Mouse (Mus musculus) thymus, adult 18-20 months (tissue): ENCODE results near the gene Slc25a27.

Experiments used
- DNase-seq, 2 experiments: peaks; one replicate each; pipeline ENCODE4 v3.0.0; 2022; ENCODE audit warnings: mixed read lengths in 2 of 2

Slc25a27 gene

GRCm38 (mm10) chr17:43666576-43667289 lies at the start of gene Slc25a27:
TSS of gene Slc25a27 (minus strand) at chr17:43667214.
- DNase-seq: peak; percentile 75 to 83

DNA sequence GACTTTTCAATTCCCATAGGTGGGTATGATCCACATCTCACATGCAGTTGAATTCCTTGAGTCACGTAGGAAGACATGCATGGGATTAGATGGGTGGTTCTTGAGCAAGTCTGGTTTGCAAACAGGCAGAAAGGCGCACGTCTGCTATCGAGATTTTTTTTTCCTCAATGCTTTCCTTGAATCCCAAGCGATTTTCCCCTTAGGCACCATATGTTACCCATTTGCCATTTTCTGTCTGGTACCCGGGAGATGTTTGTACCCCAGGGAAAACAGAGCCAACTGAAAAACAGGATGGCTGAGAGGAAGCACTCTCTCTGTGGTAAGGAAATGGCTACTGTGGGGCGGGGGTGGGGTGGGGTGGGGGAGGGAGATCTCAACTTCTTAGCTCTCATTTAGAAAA lies 49.6 kb upstream of the Slc25a27 start:
- DNase-seq: no peak

- no peak for DNase-seq
Measured at GRCm38 (mm10) chr17:43714191-43714590, 47.2 kb upstream of the Slc25a27 start.

GRCm38 (mm10) chr17:43711557-43712352 lies 44.7 kb upstream of the Slc25a27 start:
- DNase-seq: no peak

- DNase-seq: no peak
Measured at GRCm38 (mm10) chr17:43707254-43707653, 40.2 kb upstream of the Slc25a27 start.

- DNase-seq: no peak
Measured at GRCm38 (mm10) chr17:43706749-43707148, 39.7 kb upstream of the Slc25a27 start.

DNA sequence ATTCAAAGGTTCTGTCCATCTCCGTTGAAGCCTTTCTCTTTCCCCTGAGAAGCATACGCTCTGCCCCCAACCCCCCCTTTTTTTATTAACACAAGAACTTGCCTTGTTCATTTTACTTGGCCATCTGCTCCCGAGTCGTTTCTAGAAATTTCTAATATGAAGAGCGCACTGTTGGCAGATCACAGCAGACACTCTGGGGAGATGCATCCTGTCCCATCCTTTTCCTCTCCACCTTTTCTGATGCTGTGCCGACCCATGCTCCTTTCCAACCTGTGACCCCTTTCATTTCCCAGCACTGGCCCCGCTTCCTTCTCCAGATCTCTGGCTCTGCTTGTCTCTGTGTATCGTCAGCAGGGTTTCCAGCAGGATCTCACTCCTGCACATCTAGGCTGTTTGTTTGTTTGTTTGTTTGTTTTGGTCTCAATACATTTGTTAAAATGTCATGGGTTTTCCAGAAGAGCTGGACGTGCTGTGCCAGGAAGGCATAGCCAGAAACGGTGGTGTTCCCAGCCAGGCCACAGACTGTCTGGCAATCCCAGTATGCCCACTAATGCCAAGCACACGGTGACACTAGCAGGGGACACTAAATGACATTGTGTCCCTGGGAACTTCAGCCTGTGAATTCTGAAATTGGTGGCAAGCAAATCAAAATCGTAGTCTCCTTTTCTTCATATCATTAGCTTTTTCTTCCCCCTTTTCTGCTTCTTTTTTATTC lies 37.4 kb upstream of the Slc25a27 start:
- no peak for DNase-seq

- DNase-seq: no peak
Measured at GRCm38 (mm10) chr17:43701060-43701459, 34.0 kb upstream of the Slc25a27 start.

- DNase-seq: peak; percentile 16 to 38
Measured at GRCm38 (mm10) chr17:43698997-43699649, 32.1 kb upstream of the Slc25a27 start.

DNA sequence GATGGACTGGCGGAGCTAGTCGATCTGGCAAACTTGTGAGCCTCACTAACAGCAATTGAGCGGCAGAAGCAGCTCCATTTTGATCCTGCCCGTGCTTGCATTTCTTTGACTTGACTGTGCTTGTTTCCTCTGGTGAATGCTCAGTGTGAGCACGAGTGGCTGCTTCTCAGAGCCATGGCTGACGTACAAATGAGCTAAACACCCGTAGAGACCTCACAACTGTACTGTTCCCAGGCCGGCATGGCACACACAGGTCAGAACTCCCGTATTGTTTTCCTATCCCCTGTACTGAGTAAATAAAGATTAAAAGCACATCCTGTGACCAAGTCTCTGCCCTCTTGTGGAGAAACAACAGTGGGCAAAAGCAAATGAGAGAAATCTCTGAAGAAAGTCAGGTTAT lies 22.6 kb upstream of the Slc25a27 start:
- no peak for DNase-seq

DNA sequence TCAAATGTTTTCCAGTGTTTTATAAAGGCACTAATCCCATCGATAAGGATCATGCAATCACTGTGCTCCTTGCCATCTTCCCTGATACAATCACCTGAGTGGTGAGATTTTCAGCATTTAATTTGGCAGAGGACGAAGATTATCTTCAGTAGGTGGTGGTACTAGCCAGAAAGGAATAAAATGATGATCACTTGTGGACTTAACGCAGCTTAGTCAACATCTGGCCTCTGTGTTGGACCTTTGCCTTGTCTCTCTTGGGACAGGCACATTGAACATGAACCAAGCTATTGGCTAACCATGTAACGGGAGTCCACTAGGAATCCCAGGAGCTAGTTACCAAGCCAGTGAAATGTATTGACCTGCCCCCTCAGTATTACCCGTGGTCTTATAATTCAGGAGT lies 17.6 kb upstream of the Slc25a27 start:
- DNase-seq: no peak

GRCm38 (mm10) chr17:43684086-43684485 lies 17.1 kb upstream of the Slc25a27 start:
- DNase-seq: no peak

DNA sequence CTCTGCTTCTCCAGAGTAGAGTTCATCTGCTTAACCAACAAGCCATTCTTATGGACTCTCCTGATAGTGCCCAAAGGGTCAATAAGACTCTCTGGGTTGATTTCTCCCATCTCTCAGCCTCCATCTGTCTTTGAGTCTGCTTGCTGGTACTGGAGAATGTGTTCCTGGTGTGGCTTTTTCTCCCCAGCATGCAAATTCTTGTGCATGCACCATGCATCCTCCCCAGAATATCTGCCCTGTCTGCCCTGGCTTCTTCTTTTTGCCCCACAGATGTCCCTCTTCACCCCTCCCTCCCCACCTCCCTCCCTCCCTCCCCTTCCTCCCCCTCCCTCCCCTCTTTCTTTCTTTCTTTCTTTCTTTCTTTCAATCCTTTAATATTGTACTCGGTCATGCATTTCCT lies 10.3 kb upstream of the Slc25a27 start:
- no peak for DNase-seq

GRCm38 (mm10) chr17:43676241-43676640 lies 9.2 kb upstream of the Slc25a27 start:
- no peak for DNase-seq

GRCm38 (mm10) chr17:43675228-43675627 lies 8.2 kb upstream of the Slc25a27 start:
- no peak for DNase-seq

DNA sequence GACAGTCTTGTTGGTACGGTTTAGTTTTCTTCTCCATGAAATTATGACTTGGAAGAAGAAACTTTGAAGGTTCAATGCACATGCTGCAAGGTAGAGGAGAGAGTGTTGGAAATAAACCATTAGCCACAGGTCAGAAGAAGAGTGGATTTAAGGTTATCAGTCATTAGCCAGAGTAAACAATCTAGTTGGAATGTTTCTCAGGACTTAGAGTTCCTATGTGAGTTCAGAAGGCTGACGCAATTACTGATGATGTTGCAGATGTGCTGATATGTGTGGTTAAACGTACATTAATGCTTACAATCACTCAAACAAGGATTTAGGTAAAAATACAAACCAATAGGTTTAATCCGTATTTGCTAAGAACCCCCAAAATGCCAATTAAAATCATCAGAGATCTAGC lies 4.9 kb upstream of the Slc25a27 start:
- DNase-seq: no peak

- no peak for DNase-seq
Measured at GRCm38 (mm10) chr17:43669145-43669695, 2.2 kb upstream of the Slc25a27 start.

DNA sequence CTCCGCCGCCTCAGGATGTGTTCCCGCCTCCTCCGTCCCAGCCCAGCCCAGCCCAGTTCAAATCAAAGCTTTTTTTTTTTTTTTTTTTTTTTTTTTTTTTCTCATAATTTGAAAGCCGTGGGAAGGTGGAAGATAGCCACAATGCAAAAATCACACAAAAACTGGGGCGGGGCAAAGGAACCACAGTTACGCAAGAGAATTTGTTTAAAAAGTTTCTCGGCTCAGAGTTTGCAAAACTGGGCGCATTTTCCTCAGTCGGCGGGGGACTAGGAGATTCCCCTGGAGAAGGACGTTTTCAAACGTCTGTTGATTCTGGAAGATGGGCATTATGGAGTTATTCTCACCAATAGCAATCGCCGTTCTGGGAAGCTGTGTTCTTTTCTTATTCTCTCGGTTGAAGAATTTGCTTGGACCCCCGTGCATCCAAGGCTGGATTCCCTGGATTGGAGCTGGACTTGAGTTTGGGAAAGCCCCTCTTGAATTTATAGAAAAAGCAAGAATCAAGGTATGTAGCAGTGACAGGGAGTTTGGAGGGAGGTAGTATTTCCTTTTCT lies 353 bp upstream of the Slc25a27 start, which contains the start of gene Cyp39a1:
Gene Cyp39a1 (plus strand): TSS at position 136 of the 554 bp plus-strand sequence.
- DNase-seq: no peak

GRCm38 (mm10) chr17:43651314-43652046 lies 15.5 kb downstream of the Slc25a27 start:
- DNase-seq: no peak

- no peak for DNase-seq
Measured at GRCm38 (mm10) chr17:43649641-43650436, 17.2 kb downstream of the Slc25a27 start.

DNA sequence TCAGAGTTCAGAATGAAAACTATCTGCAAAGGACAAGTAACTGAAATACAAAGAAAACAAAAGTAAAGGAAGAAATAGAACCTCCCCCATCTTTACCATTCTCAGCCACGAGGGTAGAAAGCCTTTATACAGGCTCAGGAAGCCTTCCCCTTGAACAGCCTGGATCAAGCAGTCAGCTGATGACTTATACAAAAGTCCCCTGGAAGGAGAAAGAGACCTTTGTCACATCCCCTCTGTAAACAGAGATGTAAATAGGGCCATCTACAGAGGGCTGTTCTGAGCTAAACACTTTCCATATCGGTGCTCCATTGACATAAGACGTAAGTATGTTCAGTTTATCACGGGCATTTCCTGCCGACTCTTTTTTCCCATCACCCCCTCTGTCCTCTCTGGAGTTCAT lies 20.1 kb downstream of the Slc25a27 start:
- DNase-seq: no peak
